Mouse (Mus musculus) c-Kit-positive CD71-negative TER-119-negative erythroid progenitor cells, embryonic 14.5 days (primary cell): ENCODE results near the gene Shroom3.

Experiments
- DNase-seq: peaks from one replicate; pipeline ENCODE4 v3.0.0-alpha.2; 2013; ENCODE audit warnings: low read depth

The Shroom3 gene

DNA sequence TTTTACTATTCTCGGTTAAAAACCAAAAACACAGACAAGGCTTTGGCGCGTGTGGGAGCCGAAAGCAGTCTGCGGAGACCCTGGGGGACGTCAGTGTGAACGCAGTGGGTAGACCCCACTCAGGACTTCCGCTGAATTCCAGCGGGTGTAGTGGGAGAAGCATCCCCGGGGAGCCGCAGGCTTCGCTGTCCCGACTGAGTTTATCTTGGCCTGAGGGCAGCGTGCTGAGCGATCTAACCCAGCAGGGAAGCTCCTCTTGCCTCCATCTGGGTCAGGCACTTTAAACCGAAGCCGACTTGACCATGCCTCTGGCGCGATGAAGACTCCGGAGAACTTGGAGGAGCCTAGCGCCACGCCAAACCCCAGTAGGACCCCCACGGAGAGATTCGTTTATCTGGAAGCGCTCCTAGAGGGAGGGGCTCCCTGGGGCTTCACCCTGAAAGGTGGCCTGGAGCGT is at the start of gene Shroom3:
TSS of gene Shroom3 (plus strand) at position 85 of the 457 bp plus-strand sequence.
- no peak for DNase-seq

DNA sequence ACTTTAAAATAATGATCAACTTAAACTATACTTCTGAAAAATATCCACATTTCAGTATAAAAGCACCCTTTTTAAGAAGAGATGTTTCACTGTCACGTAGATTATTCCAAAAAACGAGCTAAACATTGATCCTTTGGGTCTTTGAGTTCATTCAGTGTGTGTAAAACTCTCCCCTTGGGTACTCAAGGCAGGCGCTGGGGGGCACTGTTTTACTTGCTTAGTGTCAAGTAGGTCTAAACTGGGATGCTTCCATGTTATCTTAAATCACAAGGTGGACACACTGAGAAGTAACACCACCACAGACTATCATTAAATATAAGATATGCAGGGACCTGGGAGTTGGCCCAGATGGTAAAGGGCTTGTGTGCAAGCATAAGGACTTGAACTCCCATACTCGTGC is 49.7 kb upstream of the Shroom3 start:
- no peak for DNase-seq

DNA sequence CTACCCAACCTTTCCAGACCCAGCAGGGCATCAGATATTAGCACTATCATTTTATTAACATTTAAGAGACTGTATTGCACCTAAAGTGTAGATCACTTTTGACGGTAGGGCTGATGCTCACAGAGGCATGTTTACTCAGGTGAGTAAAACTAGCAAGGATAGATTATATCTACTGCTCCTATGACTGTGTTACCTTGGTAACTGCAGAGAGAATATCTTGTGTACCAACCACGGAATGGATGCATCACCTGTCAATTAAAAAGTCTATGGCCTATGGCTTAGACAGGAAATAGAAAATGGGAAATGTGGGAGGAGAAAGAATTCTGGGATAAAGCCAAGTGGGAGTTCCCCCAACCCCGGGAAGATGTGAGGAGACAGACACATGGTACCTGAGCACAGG is 48.3 kb upstream of the Shroom3 start:
- DNase-seq = no peak

DNA sequence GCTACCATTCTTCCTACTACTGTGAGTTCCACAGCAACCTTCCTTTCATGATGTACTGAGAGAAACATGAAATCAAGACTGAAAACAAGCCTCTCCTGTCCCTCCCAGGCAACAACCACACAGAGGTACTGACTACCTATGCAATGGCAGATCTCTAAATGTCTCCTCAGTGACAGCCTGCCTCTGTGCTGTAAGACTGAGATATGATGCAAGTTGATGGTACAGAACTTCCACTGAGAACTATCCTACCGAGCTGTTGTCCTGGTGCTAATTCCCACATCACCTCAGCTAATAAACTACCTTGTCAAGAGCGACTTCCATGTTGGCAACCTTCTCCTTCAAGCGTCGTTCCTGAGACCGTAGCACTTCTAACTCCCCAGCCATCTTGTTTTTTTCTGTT is 47.3 kb upstream of the Shroom3 start:
- DNase-seq = no peak

DNA sequence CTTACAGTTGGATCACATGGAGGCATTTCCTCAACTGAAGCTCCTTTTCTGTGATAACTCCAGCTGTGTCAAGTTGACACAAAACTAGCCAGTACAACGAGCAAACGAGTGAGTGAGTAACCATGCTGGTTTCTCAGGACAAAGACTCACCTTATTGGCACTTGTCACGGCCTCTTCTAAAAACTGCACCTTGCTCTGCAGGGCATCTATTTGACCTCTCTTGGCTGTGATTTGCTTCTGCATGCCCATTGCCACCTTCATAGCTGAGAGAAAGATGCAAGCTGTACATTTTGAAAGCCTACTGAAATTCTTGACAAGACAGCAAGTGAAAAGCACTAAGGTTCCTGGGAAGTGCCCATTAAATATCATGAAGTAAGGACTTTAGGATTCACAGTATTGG is 42.4 kb upstream of the Shroom3 start:
- no peak for DNase-seq

DNA sequence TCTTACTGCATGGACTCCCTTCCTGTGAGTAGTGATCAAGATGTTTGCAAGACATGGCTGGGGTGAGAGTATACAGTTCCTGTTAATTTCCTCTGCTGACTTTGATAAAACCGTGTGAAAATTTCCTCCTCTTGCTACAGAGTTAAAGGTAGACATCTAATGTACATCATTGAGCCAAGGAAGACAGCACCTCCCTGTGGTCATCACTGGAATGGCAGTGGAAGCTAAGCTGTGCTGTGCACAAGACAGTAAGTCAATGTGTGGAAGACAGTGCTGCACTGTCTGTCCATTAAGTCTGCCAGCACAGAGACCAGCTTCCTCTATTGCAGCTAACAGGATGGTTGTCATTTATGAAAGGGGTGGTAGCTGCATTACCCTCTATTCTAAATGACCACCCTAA is 27.0 kb upstream of the Shroom3 start:
- peak; percentile 40 for DNase-seq

DNA sequence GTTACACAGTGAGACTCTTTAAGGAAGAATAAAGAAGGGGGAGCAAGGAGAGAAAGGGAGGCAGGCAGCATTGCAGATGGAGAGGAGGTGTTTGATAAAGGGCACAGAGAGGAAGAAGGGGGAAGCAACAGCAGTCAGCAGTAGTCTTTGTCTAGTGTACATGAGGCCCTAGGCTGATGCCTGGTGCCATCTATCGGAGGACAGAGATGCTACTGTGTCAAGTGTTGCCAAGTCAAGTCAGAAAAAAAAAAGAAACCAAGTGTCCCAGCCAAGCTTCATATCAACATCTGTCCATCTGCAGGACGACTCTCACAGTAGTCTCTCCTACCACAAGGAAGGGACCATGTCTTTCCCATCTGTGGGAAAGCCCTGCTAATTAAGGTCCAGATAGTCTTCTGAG is 18.9 kb upstream of the Shroom3 start:
- DNase-seq = no peak

DNA sequence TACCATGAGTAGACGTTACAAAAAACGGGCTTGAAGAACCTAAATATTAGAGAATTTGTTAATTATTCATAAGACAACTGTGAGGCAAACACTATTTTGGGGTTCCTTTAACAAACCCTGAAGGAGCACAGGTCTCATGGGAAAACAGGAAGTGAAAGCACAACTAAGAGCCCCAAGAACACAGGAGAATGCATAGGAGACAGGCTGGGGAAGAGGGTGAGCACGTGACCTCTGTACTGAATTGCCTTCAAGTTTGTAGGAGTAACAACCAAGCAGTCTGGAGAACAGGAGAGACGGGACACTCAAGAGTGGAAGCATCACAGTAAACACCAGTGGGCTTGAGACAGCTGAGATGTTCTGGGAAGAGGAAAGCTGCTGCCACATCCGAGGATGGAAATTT is 16.4 kb upstream of the Shroom3 start:
- DNase-seq = no peak

DNA sequence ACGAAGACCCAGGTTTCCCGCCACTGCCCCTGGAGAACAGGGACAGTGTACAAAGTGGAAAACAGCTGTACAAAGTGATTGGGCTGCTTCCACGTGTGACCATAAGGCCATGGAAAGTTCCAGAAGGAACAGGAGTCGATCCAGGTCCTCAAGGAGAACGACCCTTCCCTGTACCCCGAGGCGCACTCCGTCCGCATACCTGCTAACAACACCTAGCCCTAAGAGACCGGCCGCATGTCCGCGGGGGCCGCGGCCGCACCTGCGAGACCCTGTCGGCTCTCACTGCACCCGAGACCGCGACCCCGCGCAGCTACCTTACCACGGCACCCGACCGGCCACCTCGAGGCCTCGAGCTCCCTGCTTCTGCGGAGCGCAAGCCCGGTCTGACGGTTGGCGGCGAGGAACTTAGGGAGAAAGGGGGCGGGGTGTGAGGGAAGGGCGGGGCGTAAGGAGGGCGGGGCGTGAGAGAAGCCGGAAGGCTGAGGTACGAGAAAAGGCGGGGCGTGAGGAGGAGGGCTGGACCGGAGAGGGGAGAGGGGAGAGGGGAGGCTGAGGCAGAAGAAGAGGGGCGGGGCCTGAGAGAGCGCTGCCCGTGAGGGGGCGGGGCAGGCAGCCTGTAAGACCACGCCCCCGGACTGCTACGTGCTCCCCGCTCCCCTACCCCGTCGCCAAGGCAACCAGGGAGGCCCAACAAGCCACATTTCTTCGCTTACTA is 8.2 kb upstream of the Shroom3 start, which contains the start of gene Ccdc158:
TSS of gene Ccdc158 (minus strand) at position 413 of the 715 bp plus-strand sequence.
- peak; percentile 63 for DNase-seq

DNA sequence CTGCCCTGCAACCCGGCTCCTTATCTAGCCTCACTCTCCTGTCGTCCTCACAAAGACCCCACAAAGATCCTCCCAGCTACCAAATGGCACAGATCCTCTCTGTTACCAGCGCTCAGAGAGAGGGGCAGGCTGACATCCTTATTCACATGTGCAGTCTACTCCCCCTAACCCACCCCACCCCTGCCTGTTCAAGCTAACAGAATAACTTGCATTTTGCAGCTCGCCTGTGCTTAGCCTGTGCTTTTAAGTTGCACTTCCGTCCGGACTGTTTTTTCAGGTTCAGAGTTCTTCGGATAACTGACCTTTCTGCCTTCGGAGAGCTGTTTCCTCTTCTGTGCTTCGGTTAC is 7.7 kb upstream of the Shroom3 start:
- DNase-seq = no peak

DNA sequence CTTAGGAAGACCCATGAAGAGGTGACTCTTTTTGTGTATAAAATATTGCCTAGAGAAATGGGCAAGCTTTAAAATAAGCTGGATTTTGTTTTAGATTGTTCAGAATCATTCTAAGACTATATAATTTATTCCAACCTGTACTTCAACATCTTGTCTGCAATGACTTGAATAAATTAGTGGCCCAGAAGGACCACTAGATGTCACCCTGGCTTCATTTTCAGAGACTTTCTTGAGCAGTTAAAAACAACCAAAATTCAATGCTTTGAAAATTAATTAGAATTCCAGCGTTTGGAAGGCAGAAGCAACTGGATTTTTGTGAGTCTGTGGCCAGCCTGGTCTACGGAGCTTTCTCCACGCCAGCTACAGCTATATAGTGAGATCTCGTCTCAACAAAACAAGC is 3.8 kb upstream of the Shroom3 start:
- peak; percentile 32 for DNase-seq

DNA sequence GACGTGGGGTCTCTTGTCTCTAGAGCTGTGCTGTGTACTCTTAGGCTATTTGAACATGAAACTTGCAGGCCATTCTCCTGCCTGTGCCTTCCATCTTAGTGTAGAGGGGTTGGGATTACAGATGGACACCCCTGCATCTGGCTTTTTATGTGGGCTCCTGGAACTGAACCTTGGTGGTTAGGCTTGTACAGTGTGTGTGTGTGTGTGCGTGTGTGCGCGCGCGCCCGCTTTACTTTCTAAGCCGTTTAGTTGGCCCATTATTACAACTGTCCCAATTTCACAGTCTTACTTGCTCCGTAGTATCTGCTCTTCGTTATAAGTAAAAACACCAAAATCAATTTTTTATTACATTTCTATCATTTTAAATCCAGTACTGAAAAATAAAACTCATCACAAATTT is 1.4 kb upstream of the Shroom3 start:
- no peak for DNase-seq

DNA sequence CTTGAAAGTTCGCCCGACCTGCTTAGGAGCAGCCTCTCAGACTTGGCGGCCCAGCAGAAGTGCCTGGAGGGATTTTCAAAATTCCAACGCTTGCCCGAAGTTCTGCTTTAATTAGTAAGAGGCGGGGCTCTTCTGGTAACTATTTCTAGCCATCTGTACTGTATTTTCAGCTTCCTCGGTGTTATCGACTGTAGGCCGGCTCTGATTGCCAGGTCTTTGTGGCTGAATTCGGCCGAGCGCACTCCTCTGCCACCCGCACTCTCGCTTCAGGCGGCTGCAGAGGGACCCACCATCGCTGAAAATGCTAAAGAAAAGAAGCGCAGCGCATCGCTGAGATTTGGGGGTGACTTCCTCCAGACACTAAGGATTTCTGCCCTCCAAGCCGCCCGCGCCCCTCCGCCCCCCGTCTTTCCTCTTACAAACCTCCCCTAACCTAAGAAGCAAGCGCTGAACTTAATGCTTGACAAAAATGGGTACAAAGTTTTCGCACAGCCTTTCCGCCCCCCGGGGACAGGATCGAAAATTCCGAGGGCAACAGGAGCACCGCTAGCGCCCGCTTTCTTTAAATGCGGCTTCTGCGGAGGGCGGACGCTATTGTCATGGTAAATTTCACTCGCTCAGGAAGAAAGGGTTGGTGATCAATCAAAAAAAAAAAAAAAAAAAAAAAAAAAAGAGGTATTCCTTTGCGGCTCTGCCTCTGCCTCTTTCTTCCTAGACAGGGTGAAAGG is 450 bp upstream of the Shroom3 start:
- no peak for DNase-seq

DNA sequence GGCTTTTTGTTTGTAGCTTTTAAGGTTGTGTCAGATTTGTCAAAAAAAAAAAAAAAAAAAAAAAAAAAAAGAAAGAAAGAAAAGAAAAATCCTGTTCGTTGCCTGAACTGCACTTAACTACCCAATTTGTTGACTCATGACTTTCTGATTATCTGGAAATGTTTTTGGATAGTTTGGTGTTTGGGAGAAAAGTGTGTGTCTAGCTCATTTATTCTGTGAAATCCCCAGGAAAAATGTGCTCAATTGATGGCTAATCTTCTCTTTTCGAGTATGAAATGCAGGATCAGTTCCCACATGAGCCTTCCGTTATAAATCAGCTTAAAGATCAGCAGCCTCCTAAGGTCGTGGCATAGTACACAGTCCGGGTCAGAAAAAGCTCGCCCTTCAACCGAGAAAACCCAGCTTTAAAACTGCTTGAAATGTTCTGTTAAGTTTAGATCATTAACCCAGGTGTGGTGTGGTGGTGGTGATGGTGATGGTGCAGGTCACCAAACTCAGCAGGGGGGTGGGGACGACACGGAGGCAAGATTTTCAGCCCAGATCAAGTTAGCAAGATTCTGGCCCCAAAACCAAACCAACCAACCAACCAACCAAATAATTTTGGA is 738 bp downstream of the Shroom3 start:
- DNase-seq = no peak

DNA sequence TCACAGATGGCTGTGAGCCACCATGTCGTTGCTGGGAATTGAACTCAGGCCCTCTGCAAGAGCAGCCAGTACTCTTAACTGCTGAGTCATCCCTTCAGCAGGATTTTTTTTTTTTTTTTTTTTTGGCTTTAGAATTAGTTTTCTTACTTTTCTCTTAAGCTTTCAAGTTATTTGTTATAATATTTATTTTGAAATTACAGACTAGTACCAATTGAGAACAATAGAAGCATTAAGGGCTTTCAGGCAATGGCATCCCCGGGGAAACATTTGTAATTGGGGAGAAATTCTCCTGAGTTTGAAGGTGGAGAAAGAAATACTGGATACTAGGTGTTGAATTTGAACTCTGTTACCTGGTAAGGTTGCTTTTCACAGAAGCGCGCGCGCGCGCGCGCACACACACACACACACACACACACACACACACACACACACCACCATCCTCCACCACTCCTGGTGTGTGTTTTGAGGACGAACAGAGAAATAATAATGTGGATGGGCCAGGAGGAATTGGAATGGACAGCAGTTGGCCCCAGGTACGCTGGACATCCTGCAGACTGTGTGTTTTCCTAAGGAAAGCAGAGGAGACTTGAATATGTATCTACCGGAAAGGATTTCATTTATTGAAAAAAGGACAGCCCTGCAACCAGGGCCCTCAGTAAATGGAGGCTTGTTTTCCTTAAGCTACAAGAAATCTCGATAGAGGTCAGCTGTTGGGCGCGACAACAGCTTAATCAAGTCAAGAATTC is 1.7 kb downstream of the Shroom3 start:
- DNase-seq = no peak

DNA sequence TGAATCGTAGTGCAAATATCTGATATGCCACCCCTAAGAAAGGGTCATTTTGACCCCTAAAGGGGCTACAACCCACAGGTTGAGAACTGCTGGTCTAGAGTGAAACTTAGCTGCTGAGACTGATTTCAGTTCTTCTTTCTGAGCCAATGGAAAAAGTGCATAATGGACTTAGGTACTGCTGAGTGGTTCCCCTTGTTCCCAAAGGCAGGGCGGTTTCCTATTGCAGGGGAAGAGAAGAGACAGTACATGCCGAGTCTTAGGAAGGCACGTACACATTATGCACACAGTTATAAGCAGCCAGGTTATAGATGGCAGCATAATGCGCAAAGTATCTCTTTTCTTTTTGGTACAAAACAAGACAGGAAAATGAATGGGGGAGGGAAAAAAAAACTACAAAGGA is 4.9 kb downstream of the Shroom3 start:
- DNase-seq = no peak

DNA sequence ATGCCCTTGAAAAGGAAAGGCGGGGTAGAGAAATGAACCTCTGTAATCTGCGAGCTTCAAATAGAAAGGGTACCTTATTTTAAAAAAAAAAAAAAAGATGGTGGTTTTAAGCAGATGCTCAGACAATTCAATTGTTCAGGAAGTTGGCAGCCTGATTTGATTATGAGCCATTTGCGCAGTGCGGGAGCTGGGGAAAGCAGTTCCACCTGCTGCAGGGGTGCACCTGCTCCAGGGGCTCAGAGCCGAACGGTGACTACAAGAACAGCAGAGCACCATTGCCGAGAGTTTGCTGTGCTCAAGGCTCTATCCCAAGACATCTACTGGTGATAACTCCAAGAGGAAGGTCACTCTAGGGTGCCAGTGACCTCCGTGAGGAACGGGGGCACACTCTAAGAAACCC is 5.3 kb downstream of the Shroom3 start:
- no peak for DNase-seq

DNA sequence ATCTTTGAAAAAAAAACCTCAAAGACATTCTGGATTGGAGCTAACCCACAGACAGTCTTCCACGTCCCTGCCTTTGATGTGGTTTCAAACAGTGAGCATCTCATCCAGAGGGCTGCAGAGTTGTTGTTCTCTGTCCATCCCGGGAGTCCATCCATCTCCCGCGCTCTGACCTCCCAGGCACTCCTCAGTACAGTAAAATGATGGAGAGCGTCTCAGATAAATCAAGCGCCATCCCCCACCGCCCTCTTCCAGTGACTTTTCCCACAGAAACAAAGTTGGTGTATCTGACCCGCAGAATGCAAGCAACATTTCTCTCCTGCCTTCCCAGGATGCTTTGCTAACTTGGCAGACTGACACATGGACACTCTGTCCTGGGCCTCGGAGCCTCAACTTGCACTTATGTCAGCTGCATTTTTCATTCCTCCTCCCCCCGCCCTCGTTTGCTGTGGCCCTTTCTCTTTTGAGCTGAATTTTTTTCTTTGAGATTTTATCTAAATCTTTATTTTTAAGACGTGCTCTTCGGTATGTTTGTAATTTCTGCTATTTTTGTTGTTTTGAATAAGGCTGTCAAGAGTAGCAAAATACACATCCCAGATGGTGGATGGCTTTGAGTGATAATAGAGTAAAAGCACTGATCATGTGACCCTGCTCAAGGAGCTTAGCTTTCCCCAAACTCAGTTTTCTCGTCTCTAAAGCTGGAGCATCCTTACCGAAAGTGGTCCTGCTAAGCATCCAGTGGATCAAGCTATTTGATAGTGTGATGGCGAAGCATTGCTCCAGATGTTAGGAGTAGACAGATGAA is 9.2 kb downstream of the Shroom3 start:
- no peak for DNase-seq

DNA sequence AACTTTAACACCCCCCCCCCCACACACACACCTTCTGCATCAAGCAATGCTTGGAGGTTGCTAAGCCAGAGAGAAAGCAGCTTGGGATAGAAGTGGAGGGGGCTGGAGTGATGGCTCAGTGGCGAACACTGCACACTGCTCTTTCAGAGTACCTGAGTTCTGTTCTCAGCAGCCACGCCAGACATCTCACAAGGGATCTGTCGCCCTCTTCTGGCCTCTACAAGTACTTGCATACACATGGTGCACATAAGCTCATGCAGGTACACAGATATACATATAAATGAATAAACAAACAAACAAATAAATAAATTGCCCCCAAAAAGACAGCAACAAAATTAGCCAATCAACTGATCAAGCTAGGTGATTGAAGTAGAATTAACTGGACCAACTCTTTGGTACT is 10.5 kb downstream of the Shroom3 start:
- no peak for DNase-seq

DNA sequence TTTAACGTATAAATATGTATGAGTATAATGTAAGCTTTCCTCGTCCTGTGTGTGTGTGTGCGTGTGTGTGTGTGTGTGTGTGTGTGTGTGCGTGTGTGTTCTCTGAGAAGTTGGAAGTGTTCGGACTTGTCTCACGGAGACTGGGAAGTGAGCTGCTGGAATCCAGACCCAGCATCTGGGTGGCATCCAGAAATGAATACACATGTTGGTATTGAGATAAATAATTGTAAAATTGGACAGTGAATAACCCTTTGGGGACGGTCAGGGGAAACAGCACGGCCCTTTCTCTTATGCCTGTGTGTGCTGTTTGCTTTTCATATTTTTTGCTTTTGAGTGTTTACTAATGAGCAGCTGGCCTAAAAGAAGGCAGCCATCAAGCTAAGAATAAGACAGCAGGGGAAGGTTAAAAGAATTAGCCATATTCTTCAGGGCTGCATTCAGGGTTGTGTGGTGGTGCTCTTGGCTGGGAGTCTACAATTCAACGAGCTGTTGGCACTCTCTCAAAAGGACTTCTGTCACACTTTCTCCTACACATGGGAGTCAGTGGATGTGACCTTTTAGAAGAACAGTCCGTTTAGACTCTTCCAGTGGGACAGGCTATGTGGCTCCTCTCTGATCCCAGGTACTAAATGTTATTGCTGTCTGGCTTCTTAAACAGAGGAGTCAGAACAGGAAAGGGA is 11.2 kb downstream of the Shroom3 start:
- DNase-seq = no peak
